Mouse (Mus musculus) cerebellum, postnatal 10 days (tissue): ENCODE data around the gene Arxes2.

ENCODE experiments used
- DNase-seq, 2 experiments: peaks; one replicate each; pipeline ENCODE4 v3.0.0; 2021; ENCODE audit warnings: mixed read lengths in 2 of 2

Arxes2 gene

GRCm38 (mm10) chrX:135993664-135994119 is at the start of gene Arxes2:
Gene Arxes2 (plus strand): TSS chrX:135993824.
- peak; percentile 9 to 47 for DNase-seq

DNA sequence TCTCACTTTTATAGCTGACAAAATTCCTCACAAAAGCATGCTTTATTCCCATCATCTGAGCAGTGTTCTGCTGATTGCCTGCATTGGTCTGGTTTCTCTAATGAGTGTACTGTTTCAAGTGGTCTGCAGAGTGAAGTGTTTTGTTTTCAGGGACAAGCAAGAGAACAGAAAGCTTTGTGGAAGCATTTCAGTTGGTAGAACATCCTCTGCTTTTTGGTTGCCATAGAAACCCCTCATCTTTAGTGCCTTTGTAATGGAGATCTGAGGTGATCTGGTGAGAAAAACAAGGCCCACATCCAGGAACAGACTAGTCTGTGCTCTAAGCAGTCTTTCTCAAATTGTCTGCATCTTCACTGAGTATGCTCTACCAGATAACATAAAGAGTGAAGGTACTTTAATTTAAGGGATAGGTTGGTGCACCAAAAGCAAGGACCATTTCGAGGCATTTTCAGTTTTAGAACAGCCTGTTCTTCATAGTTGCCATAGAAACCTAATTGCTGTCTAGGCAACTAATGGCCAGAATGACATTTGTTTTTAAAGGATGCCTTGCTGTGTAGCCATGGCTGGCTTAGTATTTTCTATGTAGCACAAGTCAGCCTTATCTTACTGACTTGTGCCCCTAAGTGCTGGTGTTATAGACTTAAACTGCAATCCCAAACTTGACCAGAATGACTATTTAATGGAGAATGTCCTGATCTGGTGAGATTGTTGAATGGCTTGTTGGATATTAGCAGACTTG is 44.8 kb upstream of the Arxes2 start:
- DNase-seq: no peak

DNA sequence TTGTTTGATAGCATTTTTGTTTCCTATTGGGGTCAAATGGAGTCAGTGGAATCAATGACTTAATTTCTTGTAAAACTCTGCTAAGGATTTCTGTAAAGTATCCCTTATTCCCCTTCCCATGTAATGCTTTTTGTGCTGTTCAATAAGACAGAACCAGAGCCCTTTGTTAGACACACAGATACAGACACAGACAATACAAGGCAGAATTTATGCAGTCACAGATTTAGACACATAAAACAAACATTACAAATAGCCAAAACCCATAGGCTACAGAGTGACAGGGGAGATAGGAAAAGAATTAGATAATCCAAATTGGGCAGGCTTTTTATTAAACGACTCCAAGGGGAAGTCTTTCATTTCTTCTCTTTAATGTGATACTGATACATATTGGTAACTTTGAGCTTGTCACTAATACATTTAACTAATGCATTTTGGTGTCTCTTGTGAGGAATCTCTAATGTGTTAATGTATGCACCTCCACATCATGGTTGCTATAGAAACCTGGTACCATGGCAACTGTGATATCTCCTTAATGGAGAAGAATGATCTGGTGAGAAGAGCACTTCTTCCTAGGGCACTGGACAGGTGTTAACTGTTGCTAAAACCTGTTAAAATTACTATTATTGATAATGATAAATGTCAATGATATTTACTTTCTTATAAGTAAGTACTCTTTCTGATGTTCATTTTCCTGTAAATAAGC is 36.5 kb upstream of the Arxes2 start:
- no peak for DNase-seq

DNA sequence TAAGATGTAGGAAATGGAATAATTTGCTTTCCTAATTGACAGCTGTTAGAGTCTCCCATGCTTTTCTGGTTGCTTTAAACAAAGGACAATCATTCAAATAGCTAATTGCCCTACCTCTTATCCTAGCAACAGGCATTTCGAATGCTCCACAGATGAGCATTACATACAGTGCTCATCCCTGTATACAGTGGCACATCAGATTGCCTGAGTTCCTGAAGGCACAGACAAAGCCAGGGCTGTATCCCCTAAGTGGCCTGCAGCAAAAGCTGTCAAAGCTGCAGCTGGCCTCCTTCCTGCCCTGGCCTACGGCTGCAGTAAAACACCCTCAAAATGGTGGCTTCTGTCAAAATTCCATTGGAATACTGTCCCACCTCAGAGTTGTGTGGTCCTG is 35.9 kb upstream of the Arxes2 start:
- no peak for DNase-seq

GRCm38 (mm10) chrX:135958589-135959225 is 34.9 kb upstream of the Arxes2 start:
- peak; percentile 4 to 9 for DNase-seq

DNA sequence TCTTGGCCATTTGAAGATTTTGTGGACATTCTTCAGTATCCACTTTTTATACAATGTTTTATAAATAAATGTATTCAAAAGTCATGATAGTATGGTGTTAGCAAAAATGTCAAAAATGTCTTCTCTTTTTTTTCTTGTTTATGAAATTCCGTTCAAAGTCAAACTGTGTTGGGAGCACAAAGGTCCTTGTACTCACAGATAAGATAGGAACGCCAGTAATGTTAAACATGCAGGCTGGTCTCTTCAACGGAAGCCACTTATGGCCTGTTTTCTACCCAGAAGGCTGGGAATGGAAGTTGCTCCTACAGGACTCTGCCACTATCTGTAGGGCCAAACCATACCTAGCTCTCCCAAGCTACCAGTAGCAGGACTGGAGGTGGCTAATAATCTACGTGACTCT is 34.1 kb upstream of the Arxes2 start:
- no peak for DNase-seq

- DNase-seq: no peak
Measured at GRCm38 (mm10) chrX:135962342-135962741, 31.3 kb upstream of the Arxes2 start.

DNA sequence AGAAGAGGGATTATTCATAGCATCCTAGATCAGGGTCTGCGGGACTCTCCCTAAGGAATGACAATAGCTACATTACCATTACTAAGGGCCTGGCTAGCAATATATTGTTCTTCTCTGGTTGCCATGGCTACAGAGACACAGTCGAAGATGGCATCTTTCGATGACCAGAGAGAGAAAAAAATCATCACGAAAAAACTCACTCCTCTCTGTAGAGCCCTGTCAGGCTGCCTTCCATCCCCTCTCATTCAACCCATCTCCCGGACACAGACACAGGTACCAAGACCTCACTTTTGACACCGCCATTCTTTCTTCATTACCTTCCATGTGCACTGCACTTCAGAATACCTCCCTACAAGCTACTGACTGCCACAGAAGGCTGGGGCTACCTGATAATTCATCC is 30.5 kb upstream of the Arxes2 start:
- DNase-seq: no peak

DNA sequence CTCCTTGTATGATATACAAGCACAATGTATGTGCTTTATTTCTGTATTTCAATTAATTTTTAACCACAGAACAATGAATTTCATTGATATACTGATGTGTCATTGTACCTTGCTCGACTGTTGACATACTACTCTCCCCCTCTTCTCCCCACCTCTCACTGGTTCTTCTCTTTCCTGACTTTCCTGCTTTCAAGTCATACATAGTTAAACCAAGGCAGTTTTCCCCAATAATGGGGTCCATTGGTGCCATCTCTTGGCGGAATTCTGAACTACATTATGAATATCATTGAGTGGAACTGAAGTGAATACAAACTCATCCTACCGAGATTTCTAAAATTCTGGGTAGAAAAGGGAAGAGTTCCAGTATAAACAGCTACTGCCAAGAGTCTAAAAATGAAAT is 30.0 kb upstream of the Arxes2 start:
- DNase-seq: peak; percentile 56 to 81

GRCm38 (mm10) chrX:135973597-135974423 is 19.8 kb upstream of the Arxes2 start:
- no peak for DNase-seq

- DNase-seq: peak in 1 of 2 experiments; percentile 29
Measured at GRCm38 (mm10) chrX:135974424-135975225, 19.0 kb upstream of the Arxes2 start.

DNA sequence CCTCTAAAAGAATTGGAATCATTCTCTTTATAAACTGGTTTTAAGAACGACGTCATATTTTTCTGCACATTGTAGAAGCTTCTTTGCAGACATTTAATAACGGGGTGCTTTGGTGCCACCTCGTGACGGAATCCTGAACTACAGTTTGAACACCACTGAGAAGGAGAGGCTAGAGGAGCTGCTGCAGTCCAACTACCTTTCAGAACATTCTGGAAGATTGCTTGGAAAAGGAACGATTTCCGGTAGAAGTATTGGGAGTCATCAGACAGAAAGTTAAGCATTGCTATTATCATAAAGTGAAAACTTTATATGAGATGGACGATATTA is 18.4 kb upstream of the Arxes2 start:
- DNase-seq: peak; percentile 83 to 86

DNA sequence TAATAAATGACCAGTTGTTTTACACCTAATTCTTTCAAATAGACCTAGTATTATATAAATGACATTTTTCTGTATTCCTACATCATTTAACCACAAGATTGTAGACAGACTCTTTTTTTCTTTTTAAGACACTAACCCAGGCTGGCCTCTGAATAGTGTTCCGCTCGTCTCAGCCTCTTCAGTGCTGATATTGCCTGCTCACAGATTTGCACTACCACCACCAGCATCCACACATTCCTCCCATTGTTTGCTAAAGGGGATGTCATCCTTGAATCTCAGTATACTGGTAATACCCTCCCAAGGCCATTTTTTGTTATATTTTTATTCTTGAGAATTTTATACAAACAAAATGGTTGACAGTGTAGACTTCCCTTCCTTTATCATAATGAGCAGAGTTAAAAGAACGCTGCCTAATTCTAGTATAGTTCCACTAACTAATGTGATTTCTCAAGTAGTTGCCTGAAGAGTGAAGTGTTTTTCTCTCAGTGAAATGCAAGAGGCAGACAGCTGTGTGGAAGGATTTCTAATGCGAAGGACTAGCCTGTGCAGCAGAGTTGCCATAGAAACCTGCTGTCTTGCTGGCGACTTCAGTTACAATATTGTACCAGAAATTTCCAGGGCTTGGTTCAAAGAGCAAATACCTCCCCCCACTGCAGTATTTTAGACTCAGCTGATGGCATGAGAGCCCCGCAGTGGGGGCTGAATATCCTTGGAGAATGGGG is 8.9 kb upstream of the Arxes2 start:
- no peak for DNase-seq

DNA sequence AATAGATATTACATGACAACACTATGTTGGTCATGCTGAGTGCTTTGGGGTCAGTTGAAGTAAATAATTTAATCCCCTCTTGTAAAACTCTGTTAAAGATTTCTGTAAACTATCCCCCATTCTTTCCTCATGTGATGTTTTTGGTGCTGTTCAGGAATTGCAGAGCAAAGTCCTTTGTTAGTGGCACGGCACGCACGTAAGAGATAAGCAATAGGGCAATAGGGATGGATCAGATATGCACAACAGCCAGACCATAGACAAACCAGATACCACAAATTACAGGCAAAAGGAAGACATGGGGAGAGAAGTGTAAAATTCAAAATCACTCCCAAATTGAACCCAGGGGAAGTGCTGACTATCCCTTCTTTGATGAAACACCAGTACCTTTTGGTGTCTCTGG is 7.4 kb upstream of the Arxes2 start:
- DNase-seq: no peak

GRCm38 (mm10) chrX:135990661-135991060 is 3.0 kb upstream of the Arxes2 start:
- no peak for DNase-seq

GRCm38 (mm10) chrX:135993192-135993594 is 431 bp upstream of the Arxes2 start:
- DNase-seq: peak; percentile 6 to 49

GRCm38 (mm10) chrX:136007199-136007843 is 13.7 kb downstream of the Arxes2 start:
- DNase-seq: no peak

GRCm38 (mm10) chrX:136014392-136014791 is 20.8 kb downstream of the Arxes2 start:
- peak; percentile 16 to 44 for DNase-seq

- DNase-seq: no peak
Measured at GRCm38 (mm10) chrX:136030331-136030730, 36.7 kb downstream of the Arxes2 start.

DNA sequence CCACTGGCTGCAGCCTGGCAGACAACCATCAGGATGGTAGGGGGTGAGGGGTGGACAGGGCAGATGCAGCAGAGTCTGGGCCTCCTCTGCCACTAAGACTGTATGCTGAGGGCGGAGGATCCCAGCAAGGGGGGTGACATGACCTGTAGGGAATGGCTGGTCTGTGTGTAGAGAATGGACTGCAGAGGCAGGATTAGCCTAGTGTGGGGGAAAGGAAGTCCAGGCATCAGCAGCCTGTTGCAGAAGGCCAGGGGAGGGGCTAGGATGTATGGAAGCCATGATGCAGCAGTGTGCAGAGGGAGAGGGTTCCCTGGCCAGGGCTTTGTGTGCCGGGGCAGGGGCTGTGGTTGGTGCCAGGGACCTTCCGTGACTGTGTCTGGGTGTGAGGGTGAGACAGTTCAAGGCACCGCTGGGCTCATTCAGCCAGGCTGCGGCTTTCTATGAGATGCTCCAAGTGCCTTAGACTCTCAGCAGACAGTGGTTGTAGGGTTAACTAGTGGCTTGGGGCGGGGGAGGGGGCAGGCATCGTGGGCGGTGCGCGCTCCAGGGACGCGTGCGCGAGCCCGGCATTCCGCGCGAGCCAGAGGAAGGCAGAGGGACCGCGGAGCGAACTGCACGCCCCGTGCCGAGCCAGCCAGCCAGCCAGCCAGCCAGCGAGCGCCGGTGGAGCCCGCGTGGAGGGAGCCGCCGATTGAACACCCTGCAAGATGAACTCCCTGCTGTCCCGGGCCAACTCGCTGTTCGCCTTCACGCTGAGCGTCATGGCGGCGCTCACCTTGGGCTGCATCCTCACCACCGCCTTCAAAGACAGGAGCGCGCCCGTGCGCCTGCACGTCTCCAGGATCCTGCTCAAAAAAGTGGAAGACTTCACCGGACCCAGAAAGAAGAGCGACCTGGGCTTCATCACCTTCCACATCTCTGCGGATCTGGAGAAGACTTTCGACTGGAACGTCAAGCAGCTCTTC is 39.5 kb downstream of the Arxes2 start, which contains the start of gene Arxes1:
Arxes1 (plus strand) TSS at position 569 of the 965 bp plus-strand sequence.
- peak; percentile 49 to 64 for DNase-seq
